Mouse (Mus musculus) activated CD4-positive, CD25-positive, alpha-beta regulatory T cell, adult 4 months (primary cell): ENCODE measurements at regions not wholly inside any gene's neighbourhood (a gene's known extent, or its start where the extent isn't known, plus 50 kb on each side); places are given as distances from the start of the nearest gene placed in this dataset.
A peak's percentile ranks its signal among the peaks of the same experiment; 100 is the strongest.

Experiments used
- ATAC-seq: one replicate; pipeline ENCODE4 v1.8.0; 2017

- peak; percentile 65 for ATAC-seq
Measured at GRCm38 (mm10) chr2:78972288-78973117, 104.6 kb downstream of the Ube2e3 start.

DNA sequence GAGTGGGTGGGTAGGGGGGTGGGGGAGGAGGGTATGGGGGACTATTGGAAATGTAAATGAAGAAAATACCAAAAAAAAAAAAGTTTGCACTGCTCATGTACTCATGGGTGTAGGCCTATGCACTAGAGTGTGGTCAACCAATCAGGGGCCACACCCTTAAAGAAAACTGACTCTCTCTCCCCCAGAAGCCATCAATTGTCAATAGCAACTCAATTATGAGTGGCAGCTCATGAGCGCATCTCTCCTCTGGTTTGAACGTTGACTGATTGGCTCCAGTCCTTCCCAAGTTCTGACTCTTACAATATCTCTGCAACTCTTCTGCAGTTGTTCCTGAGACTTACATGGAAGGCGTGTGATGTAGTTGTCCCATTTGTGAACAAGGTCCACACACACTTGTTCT lies 105.9 kb downstream of the Ube2e3 start:
- peak; percentile 29 for ATAC-seq

DNA sequence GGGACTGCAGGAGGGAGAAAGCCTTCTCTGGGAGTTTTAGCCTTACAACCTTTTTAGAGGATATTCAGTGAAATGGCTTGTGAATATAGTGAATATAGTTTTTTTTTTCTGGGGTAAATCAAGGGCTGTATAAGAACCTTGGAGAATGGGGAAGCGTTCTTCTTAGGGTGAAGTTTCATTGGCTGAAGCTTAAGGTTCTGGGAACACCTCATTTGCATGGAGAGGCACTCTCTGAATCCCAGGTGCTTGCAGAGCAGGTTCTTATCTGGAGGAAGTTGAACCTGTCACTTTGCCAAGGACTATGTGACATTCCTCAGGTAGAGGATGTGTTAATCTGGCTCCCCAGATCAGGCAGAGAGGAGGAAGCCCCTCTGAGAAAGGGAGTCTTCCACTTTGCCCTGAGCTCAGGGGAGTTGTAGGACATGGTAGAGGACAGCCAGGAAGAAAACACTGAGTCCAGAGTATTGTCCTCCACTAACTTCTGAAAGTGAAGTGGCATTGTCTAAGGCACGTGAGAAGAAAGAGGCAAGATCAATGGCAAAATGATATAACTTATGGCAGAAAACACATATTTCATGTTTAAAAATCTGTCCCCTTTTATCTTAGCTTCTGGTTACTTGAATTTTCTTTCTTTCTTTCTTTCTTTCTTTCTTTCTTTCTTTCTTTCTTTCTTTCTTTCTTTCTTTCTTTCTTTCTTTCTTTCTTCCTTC lies 106.9 kb downstream of the Ube2e3 start:
- ATAC-seq, result no peak

GRCm38 (mm10) chr2:78975393-78975774 lies 107.5 kb downstream of the Ube2e3 start:
- no peak for ATAC-seq

DNA sequence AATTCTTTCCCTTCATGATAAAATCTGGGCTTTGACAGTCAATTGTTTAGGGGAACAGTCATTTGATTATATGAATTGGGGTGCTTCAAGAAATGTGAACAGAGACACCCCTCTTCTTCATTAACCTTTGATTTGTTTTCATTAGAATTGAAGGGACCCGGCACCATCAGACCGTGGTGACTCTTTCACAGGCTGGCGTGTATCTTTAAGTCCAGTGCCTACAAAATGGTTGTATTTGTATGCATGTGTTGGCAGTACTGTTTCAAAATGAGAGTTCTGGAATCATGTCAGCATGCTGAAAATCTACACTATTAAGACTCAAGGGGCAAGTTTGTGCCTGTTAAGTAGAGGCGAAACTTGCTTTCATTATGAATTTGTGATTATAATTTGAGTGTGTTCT lies 108.2 kb downstream of the Ube2e3 start:
- no peak for ATAC-seq

DNA sequence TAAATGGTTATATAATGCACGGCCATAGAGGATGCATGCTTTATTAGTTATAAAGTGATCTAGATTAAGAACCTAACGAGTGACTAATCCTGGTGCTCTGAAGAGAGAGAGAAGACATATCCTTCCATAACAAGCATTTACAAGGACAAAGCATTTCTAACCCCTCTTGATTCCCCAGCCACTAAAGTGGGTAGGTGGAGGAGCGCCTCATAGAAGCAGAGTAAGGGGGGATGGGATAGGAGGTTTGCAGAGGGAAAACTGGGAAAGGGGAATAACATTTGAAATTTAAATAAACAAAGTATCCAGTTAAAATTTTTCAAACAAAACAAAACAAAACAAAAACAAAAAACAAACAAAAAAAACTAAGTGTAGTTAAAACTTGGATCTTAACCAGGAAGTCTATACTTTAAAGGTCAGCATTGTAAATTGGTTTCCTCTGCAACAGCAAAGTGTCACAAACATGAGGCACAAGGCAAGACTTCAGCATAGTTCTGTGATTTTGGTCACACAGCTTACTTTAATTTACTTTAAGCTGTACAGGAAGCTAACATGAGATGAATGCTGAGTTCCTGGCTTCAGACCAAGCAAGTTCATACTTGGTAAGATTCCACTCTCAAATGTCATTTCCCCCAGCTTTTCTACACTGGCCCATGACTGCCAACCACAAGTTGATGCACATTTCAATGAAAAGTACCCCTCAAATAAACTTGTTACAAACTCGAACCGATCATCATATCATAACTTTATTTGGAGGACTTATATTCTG lies 109.9 kb downstream of the Ube2e3 start:
- ATAC-seq, result peak; percentile 31

DNA sequence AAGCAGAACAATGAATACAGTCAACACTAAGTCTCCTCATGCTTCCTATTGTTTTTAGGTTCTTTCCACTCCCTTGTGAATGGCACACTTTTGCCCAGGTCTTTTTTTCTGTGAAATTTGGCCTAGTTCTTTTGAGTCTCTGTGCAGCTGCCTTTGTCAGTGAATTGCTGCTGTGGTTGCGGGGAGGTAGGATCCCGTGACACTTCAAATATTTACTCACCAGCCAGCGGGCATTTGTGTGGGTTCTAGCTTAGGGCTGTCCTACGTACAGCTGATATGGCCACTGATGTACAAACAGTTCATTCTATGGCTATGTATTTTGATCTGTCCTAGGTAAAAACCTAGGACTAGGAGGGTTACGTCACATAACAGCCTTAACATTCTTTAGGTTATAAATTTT lies 112.1 kb downstream of the Ube2e3 start:
- no peak for ATAC-seq

DNA sequence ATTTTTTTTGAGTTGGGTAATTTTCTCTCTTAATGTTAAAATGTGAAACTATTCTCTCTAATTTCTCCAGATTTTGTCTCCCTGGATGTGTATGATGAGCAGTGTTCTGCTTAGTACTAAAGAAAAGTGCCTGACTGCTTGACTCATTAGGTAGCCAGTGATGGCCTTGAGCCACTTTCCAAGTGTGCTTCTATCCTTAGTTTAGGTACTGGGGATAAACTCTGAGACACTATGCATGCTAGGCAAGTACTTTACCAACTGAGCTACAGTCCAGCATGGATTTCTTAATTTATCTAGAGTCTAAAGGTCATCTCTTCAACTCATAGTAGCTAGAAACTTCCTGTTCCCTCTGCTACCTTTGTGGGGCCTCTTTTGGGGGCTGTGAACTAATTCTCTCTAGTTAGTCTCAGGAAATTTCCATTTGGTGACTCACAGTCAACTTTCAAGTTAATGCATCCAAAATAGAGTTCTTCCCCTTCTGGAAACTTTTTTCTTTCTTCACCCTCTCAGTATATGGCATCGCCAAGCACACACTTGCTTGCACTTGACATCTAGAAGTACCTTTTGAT lies 112.8 kb downstream of the Ube2e3 start:
- ATAC-seq, result peak; percentile 25

- no peak for ATAC-seq
Measured at GRCm38 (mm10) chr2:78983347-78983746, 115.4 kb downstream of the Ube2e3 start.

GRCm38 (mm10) chr2:78983944-78984498 lies 116.1 kb downstream of the Ube2e3 start:
- no peak for ATAC-seq

DNA sequence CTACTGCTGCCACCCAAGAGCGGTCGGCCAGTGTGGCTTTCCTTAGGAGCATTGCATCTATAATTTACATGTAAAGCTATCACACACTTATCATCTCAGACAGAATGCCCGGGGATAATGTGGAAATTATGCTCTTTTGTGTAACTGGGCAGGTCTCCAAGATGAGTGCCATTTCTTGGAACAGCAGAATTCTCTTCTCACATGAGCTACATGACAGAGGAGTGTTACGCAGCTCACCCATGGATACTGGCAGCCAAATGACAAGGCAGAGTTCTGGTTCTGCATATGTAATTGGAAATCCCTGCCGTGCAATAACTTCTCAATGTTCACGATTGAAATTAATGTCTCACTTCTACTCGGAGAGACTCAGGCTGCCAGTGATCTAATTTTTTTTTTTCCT lies 119.1 kb downstream of the Ube2e3 start:
- no peak for ATAC-seq

- ATAC-seq, result no peak
Measured at GRCm38 (mm10) chr2:78987388-78987787, 119.5 kb downstream of the Ube2e3 start.

GRCm38 (mm10) chr2:78988224-78988623 lies 120.3 kb downstream of the Ube2e3 start:
- ATAC-seq, result peak; percentile 43

DNA sequence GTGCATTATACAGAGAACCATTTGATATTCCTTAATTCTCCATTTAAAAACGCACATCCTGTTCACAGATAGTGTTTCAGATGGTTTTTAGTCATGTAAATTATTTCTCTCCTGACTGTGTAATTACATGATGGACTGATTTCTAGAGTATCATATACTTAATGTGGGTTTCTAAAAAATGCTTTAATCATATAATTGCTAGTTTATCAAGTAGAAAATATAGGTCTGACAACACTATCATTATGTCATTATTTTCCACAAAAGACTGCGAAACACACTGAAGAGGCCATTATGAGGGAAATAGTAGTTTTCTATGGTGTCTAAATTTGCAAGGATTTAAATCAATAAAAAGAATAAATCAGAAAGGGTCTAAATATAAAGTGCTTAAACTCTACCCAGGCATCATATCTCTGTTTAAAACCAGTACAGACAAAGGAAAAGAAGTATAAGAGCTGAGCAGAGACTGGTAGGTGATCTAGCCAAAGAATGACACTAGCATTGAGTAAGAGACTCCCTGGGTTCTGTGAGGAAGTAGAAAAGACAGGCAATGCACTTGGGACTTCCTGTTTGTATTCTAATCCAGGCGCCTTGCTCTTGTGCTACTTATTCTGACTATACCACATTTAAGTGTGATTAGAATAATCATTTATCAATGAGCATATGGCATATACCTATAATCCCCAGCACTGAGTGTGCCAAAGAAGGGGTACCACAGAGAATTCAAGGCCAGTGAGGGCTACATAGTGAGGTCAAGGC lies 127.1 kb downstream of the Ube2e3 start:
- ATAC-seq, result peak; percentile 70

DNA sequence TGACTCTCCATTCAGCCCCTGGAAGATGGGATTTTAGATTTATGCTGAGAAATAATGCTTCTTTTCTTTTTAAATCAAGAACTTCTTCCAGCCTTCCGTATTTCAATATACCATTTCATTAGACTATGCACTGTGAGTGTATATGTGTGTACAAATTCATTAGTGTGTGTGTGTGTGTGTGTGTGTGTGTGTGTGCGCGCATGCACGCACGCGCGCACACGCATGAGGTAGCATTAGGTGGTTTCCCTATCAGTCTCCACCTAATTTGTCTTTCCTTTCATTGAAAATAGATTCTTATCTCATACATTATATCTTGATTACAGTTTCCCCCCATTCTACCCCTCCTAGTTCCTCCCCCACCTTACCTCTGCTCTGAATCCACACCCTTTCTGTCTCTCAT lies 130.7 kb downstream of the Ube2e3 start:
- peak; percentile 34 for ATAC-seq

- no peak for ATAC-seq
Measured at GRCm38 (mm10) chr2:78999410-78999809, 131.5 kb downstream of the Ube2e3 start.

DNA sequence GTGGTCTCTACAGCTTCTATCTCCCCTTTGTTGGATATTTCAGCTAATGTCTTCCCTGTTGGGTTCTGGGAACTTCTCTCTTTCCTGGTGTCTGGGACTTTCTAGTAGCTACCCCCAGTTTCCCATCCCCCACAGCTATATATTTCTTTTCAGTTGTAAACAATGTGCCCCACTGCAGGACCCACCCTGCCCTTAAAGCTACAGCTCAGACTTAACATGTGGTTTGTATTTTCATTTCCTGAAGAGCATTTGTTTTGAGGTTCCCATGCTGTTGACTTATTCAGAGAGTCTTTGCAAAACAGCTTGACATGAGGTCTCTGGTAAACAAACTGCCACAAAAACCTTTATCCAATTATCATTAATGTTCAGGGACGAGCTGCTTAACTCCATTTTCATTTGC lies 136.9 kb downstream of the Ube2e3 start:
- ATAC-seq, result peak; percentile 60

DNA sequence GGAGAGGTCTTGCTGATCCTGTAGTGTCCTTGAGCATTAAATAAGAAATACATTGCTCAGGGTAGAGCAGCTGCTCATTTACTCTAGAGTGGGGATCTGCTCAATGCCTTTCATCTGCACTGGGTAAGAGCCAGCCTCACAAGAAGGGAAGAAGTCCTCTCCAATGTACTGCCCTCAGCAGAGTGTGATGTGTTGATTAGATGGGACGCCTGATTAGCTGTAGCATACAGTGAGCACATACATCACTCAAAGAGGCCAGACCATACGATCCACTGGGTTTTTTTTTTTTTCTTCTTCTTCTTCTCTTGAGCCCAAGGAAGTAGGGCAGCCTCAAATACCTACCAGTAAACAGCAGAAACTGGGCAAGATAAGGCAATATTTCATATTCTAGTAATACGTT lies 140.7 kb downstream of the Ube2e3 start:
- ATAC-seq, result no peak

GRCm38 (mm10) chr2:79009791-79010190 lies 141.9 kb downstream of the Ube2e3 start:
- ATAC-seq, result peak; percentile 47

DNA sequence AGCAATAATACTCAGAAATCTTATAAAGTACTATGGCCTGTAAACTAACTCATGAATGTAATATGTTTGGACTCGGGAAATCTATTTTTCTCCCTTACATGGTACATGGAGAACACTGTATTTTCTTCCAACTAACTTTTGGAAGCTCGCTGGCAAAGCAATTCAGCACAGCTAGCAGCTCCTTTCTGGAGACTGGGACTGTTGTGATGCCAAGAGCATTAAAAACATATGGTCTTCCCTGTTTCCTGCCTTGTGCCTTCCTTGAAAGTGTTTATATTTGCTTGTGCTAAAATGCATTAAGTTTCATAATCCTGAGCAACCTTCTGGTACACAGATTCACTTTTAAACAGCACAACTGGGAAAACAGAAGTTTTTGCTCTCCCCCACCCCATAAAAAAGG lies 142.3 kb downstream of the Ube2e3 start:
- no peak for ATAC-seq

GRCm38 (mm10) chr2:79018732-79019423 lies 151.0 kb downstream of the Ube2e3 start:
- ATAC-seq, result no peak
